Comparison of ENCODE assay signal across 22 mouse cellular contexts in genomic region chr15:64994498-64994897, GRCm38 (mm10).
A peak's percentile ranks its signal among the peaks of the same experiment; 100 is the strongest.
DNase-seq lines count a peak whose midpoint lies in the region; ATAC-seq lines count a peak whose summit lies in the region.
"Had no signal": no experiment of that assay in that cellular context is flagged by ENCODE, and none has a peak within 500 bp of the region (broad histone marks: within the 10 kb centered on the region; RNA-seq: fewer than 3 reads in every experiment).

No protein-coding gene starts in this region.

- DNase-seq in frontal cortex, postnatal 10 days (ENCODE audit: low spot score in 2 of 2) = no peak
- DNase-seq in right cerebral cortex, adult 18-20 months = peak; percentile 12
- no peak for DNase-seq in right cerebral cortex, postnatal 14 days
- peak; percentile 37 for DNase-seq in brain, adult 2 months (ENCODE audit: low read depth, low spot score)
- no peak for DNase-seq in spleen, adult 18-20 months
- DNase-seq: adrenal gland, adult 8-10 months; adrenal gland, postnatal 14 days; adrenal gland, postnatal 36 days; B cell, adult 2 months; cerebellum, adult 11 months; cerebellum, adult 18-20 months; cerebellum, adult 8-10 months; cerebellum, adult 9-11 months; cerebellum, postnatal 14 days; cerebellum, postnatal 36 days; embryo, embryonic 11 days had no signal

- peak; percentile 90 for ATAC-seq in frontal cortex, adult (ENCODE audit: low TSS enrichment)
- ATAC-seq: activated CD4-positive, CD25-positive, alpha-beta regulatory T cell, adult 4 months; CD4-positive, CD25-positive, alpha-beta regulatory T cell, adult 4 months; forebrain, embryonic 14.5 days; forebrain, embryonic 16.5 days; Patski had no signal

Comparison
In these comparisons a context has a peak if more than half of its experiments do, and no peak if none do; other contexts are left out.
1. DNase-seq: peak in right cerebral cortex, adult 18-20 months (single experiment) and brain, adult 2 months (single experiment); none in frontal cortex, postnatal 10 days (0 of 2), right cerebral cortex, postnatal 14 days (single experiment) and spleen, adult 18-20 months (0 of 2).